ENCODE assay signal across 12 mouse cellular contexts in the genomic region with DNA sequence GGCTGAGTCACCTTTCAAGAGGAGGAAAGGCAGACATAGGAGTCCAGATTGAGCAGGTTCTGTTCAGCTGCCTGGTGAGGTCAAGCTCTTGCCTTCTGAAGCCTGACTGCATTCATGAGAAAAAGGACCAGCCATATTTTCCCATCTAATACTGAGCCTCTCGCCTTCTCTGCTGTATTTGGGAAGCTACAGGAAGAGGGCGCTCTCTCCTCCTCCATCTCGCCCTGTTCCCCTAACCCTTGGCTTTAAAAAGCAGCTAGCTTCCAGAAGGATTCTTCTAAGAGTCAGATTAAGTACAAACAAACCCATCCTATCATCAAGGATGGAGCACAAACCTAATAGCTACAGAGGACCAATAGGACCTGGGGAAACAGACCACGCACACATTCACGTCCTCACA.
DNase-seq lines count a peak whose midpoint lies in the region; ATAC-seq and TF ChIP-seq lines count a peak whose summit lies in the region.
"Had no signal": no experiment of that assay in that cellular context is flagged by ENCODE, and none has a peak within 500 bp of the region (broad histone marks: within the 10 kb centered on the region; RNA-seq: fewer than 3 reads in every experiment).

No protein-coding gene starts in this region.

- 38% methylated on average over 5 of the region's 5 CpGs for WGBS in embryonic facial prominence, embryonic 11.5 days
- 42% methylated on average over 5 of the region's 5 CpGs for WGBS in embryonic facial prominence, embryonic 10.5 days

- no peak for TF ChIP-seq POLR2A in CH12.LX (IDR thresholded peaks at IDR 0.05; ENCODE audit: low read depth, low read length)

- intact Hi-C loops in left cerebral cortex, adult 2 months (cut with DNase I) = no loop called here

- no peaks in the 10 kb centered on the region for H3K4me1 ChIP-seq in embryonic facial prominence, embryonic 11.5 days (ENCODE audit: control insufficient read depth, insufficient read depth, low read length)
- H3K4me1 ChIP-seq in embryonic facial prominence, embryonic 10.5 days = 0 out of 2 replicates have a peak, but pooled peaks cover 2% of the 10 kb centered on the region
- H3K4me1 ChIP-seq in CH12.LX (ENCODE audit: control insufficient read depth in 1 of 2, insufficient read depth in 2 of 2) = peaks cover 8 to 38% of the 10 kb centered on the region in 2 experiments
- H3K4me1 ChIP-seq: forebrain, embryonic 12.5 days; heart, embryonic 15.5 days; limb, embryonic 15.5 days had no signal

- H3K9me3 ChIP-seq in embryonic facial prominence, embryonic 11.5 days (replicated peaks; ENCODE audit: control insufficient read depth, low read length) = no peaks in the 10 kb centered on the region
- no peaks in the 10 kb centered on the region for H3K9me3 ChIP-seq in embryonic facial prominence, embryonic 10.5 days
- H3K9me3 ChIP-seq in CH12.LX (replicated peaks; ENCODE audit: low read length) = peaks cover 3% of the 10 kb centered on the region
- H3K9me3 ChIP-seq: forebrain, embryonic 12.5 days; heart, embryonic 15.5 days; limb, embryonic 15.5 days had no signal

- no peak overlapping the region for H3K4me3 ChIP-seq in embryonic facial prominence, embryonic 11.5 days (ENCODE audit: low read depth, low read length)
- H3K4me3 ChIP-seq in embryonic facial prominence, embryonic 10.5 days = no peak overlapping the region
- H3K4me3 ChIP-seq in left cerebral cortex, adult 2 months = no peak overlapping the region
- no peak overlapping the region for H3K4me3 ChIP-seq in CH12.LX (replicated peaks in 1 of 3; ENCODE audit: low read depth in 2 of 3, low read length in 2 of 3, poor library complexity in 1 of 3)
- H3K4me3 ChIP-seq: forebrain, embryonic 12.5 days; heart, embryonic 15.5 days; limb, embryonic 15.5 days had no signal

- no peak for ATAC-seq in embryonic facial prominence, embryonic 11.5 days (replicated peaks; ENCODE audit: insufficient number of reproducible peaks, low FRiP score, low TSS enrichment, low read depth)

- H3K9ac ChIP-seq in embryonic facial prominence, embryonic 11.5 days (replicated peaks; ENCODE audit: low read length) = no peak overlapping the region
- H3K9ac ChIP-seq in CH12.LX (ENCODE audit: insufficient read depth, low read depth) = no peak overlapping the region
- H3K9ac ChIP-seq: forebrain, embryonic 12.5 days; heart, embryonic 15.5 days; limb, embryonic 15.5 days had no signal

- no peaks in the 10 kb centered on the region for H3K27me3 ChIP-seq in embryonic facial prominence, embryonic 11.5 days (ENCODE audit: control insufficient read depth, insufficient read depth, low read length)
- peaks cover 22% of the 10 kb centered on the region for H3K27me3 ChIP-seq in embryonic facial prominence, embryonic 10.5 days (replicated peaks; ENCODE audit: low read depth, poor library complexity, severe bottlenecking)
- H3K27me3 ChIP-seq in CH12.LX (replicated peaks) = no peaks in the 10 kb centered on the region

- peak; percentile 29 for DNase-seq in embryonic facial prominence, embryonic 11.5 days (ENCODE audit: low spot score)
- no peak for DNase-seq in embryonic facial prominence, embryonic 10.5 days (ENCODE audit: low spot score)
- no peak for DNase-seq in left cerebral cortex, adult 2 months (ENCODE audit: extremely low spot score in 1 of 2, low spot score in 2 of 2)
- no peak for DNase-seq in left cerebral cortex, adult 8-10 months (ENCODE audit: low spot score in 2 of 2)
- no peak for DNase-seq in CH12.LX (ENCODE audit: extremely low read depth)
- DNase-seq in embryo, embryonic 10.5 days (ENCODE audit: low spot score) = peak; percentile 71
- no peak for DNase-seq in gastrocnemius, postnatal 4 days (ENCODE audit: low spot score in 2 of 2)
- DNase-seq in spleen, postnatal 14 days (ENCODE audit: low spot score in 2 of 2) = no peak
- DNase-seq: cerebellum, postnatal 25 days had no signal

- TF ChIP-seq CTCF in left cerebral cortex, adult 2 months (IDR thresholded peaks at IDR 0.05) = peak; percentile 30
- peak; percentile 35 to 78 for TF ChIP-seq CTCF in CH12.LX (conservative IDR thresholded peaks at IDR 0.05 in 1 of 2, IDR thresholded peaks at IDR 0.05 in 1 of 2; ENCODE audit: low read depth in 2 of 2, low read length in 2 of 2)

- no peaks in the 10 kb centered on the region for H3K79me2 ChIP-seq in CH12.LX (replicated peaks; ENCODE audit: control insufficient read depth, extremely low read depth, insufficient read depth, poor library complexity, severe bottlenecking)

- no peak for TF ChIP-seq EP300 in CH12.LX (IDR thresholded peaks at IDR 0.05; ENCODE audit: low read length)

- in situ Hi-C loops in CH12.LX (cut with MboI; ENCODE audit: low pct_ligation_motif_present, low pct_unique_long_range_greater_than_20kb, low sequenced_read_pairs) = no loop called here

- H3K4me2 ChIP-seq in embryonic facial prominence, embryonic 11.5 days (ENCODE audit: low read depth, low read length) = no peak overlapping the region
- H3K4me2 ChIP-seq in CH12.LX (ENCODE audit: insufficient read depth, low read depth, poor library complexity, severe bottlenecking) = no peak overlapping the region
- H3K4me2 ChIP-seq: forebrain, embryonic 12.5 days; heart, embryonic 15.5 days; limb, embryonic 15.5 days had no signal

- TF ChIP-seq RAD21 in CH12.LX (IDR thresholded peaks at IDR 0.05; ENCODE audit: low read depth, low read length) = peak; percentile 78

- no peaks in the 10 kb centered on the region for H3K36me3 ChIP-seq in embryonic facial prominence, embryonic 11.5 days (replicated peaks; ENCODE audit: control insufficient read depth, insufficient read depth, low read depth, low read length)
- H3K36me3 ChIP-seq in embryonic facial prominence, embryonic 10.5 days (replicated peaks) = no peaks in the 10 kb centered on the region
- no peaks in the 10 kb centered on the region for H3K36me3 ChIP-seq in CH12.LX (replicated peaks in 1 of 2; ENCODE audit: control insufficient read depth in 1 of 2, insufficient read depth in 1 of 2, low read length in 1 of 2)
- H3K36me3 ChIP-seq: forebrain, embryonic 12.5 days; heart, embryonic 15.5 days; limb, embryonic 15.5 days had no signal

- dilution Hi-C loops in CH12.LX (cut with MboI; ENCODE audit: extremely low pct_ligation_motif_present, extremely low pct_unique_long_range_greater_than_20kb, low sequenced_read_pairs) = no loop called here

- H3K27ac ChIP-seq in embryonic facial prominence, embryonic 11.5 days (replicated peaks; ENCODE audit: low read depth, low read length) = no peak overlapping the region
- H3K27ac ChIP-seq in embryonic facial prominence, embryonic 10.5 days (replicated peaks) = no peak overlapping the region
- H3K27ac ChIP-seq in left cerebral cortex, adult 2 months = no peak overlapping the region
- no peak overlapping the region for H3K27ac ChIP-seq in CH12.LX (ENCODE audit: insufficient read depth, low read depth)
- H3K27ac ChIP-seq: forebrain, embryonic 12.5 days; heart, embryonic 15.5 days; limb, embryonic 15.5 days had no signal

TF ChIP-seq in CH12.LX, 34 proteins besides CTCF, POLR2A, EP300 and RAD21:
- no peak for TF ChIP-seq MEF2A (IDR thresholded peaks at IDR 0.05; ENCODE audit: borderline replicate concordance, low read depth, low read length)
- TF ChIP-seq ZKSCAN1 (IDR thresholded peaks at IDR 0.05; ENCODE audit: borderline replicate concordance, low read depth, low read length) = no peak
- TF ChIP-seq ZC3H11A (IDR thresholded peaks at IDR 0.05; ENCODE audit: low read depth, low read length) = peak; percentile 43; the same call in 1 of the 2 replicates
- peak; percentile 88 for TF ChIP-seq SMC3 (IDR thresholded peaks at IDR 0.05; ENCODE audit: low read depth, low read length)

Comparison
In these comparisons a context has a peak if more than half of its experiments do, and no peak if none do; other contexts are left out.
1. DNase-seq: peak in embryonic facial prominence, embryonic 11.5 days (single experiment) and embryo, embryonic 10.5 days (single experiment); none in embryonic facial prominence, embryonic 10.5 days (single experiment), left cerebral cortex, adult 2 months (0 of 2), left cerebral cortex, adult 8-10 months (0 of 2), CH12.LX (single experiment), gastrocnemius, postnatal 4 days (0 of 2) and spleen, postnatal 14 days (0 of 2).